Mouse (Mus musculus) MEL-GATA-1-ER (cell line): ENCODE results near the gene Pef1.

Source experiments
- DNase-seq: peaks from one replicate; pipeline ENCODE4 v3.0.0-alpha.2; 2012; ENCODE audit warnings: low read depth; ENCODE audit errors: extremely low read depth

Gene Pef1

DNA sequence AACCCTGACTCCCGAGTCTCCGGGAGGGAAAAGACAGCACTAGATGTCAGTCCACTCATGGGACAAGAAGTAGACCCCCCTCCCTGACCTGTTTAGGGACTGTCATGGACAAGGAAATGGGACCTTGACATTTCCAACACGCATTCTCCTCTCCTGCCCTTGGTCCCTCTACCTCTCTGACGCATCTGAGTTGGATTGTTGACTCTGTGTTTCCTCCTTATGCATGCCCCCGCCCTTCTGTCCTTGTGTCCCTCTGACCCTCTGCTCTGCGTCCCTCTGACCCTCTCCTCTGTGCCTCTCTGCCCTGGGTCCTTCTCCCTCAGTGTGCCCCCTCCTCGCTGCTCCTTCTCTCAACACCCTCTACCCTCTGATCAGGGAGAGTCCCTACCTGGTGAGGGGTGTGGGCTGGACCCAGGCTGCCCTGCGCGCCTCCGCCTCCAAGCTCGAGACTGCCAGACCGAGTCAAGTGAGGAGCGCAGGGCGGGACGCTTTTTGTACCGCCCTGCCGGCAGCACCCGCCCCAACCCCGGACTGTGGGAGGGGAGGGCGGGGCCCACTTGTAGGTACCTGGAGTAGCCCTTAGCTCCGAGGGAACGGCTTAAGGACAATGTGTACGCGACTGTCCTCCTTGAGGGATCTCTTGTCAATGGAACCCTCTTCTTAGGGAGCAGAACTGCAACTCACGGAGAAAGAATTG, 72.1 kb downstream of the Pef1 start:
- DNase-seq: no peak

DNA sequence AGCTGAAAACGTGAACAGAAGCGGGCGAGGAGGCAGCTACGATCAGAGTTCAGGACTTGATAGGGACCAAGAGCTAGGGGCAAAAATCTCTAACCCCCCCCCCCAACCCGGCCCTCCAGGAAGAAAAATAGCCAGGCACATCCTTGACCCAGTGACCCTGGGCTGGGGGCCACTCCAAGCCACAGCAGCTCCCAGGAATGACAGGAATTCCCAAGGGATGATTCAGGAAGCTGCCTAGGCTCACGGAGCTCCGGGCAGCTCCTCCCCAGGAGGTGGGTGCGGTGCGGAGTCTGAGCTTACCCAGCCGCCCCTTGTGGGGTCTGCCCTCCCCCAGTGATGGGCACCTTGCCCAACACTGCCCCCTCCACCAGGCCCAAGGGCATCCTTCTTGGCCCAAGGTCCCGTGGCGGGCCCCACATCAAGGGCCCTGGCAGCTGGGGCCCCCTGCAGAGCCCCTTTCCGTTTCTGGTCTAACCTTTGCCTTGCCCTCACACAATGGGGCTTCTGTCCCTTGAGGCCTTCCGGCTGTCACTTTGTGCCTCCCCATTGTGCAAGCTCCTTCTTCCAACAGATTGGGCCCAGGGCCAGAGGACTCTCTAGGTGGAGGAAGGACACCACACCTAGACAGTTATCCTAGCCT, 72.8 kb downstream of the Pef1 start, which contains the start of gene Tinagl1:
Tinagl1 (minus strand) TSS at position 51 of the 640 bp plus-strand sequence.
- no peak for DNase-seq

DNA sequence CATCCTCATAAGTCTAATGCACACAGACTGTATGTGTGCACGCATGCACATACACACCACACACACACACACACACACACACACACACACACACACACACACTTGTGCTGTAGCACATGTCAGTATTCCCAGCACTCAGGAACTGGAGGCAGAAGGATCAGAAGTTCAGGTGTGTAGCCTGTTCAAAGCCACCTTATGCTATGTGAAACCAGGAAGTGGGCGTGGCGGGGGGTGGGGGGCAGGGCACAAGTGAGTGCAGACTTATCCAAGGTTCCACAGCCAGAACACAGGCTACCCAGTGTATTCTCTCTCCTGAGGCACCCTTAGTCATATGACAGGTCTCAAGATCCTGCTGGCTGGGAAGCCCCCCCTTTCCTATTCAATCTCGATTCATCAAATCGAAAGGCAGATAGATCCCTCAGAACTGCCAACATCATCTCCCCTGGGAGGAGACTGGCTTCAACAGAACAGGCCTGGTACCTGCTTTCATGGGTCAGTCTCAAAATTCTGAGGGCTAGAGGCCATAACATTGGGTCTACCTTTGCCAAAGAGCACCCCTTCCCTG, 73.9 kb downstream of the Pef1 start:
- no peak for DNase-seq

DNA sequence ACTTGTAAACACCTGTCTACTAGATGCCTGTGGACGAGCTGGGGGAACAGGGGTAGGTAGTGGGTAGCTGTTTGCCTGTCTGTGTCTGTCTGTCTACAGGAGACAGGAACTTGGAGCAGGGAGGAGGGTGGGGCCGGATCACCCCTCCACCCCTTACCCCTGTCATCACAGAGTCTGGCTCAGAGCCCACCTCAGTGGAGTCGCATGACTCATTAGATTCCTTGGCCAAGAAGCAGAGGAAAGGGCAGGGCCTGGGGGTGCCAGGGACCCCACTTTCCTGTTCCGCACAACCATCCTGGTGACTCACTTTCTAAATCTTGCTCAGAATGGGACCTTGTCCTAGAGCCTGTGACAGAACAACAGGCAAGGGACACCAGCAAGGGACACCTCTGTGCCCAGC, 74.7 kb downstream of the Pef1 start:
- DNase-seq: no peak

DNA sequence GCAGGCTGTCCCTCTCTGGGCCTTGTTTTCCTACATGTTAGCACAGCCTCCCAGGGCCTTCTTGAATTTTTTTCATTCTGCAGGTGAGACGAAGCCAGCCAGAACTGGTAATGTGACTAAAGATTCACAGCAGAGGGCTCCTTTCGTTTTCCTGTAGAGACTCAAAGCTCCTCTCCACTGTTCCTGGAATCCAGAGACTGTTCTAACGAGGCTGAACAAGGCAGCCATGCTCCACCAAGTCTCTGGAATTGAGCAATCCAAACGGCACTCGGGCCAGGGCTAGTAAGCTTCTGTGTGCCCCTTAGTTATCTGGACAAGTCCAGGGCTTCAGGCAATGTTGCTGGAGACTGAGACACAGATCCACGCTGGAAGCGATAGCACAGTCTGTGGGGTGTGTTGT, 75.2 kb downstream of the Pef1 start:
- DNase-seq: no peak
